ENCODE assay signal across 8 mouse cellular contexts in genomic region chr4:76451019-76451552, GRCm38 (mm10).
DNase-seq lines count a peak whose midpoint lies in the region; ATAC-seq and TF ChIP-seq lines count a peak whose summit lies in the region.

No protein-coding gene starts in this region.

- H3K9me3 ChIP-seq in intestine, embryonic 14.5 days (ENCODE audit: control insufficient read depth, low read length), result no peaks in the 10 kb centered on the region
- no peaks in the 10 kb centered on the region for H3K9me3 ChIP-seq in liver, embryonic 14.5 days (ENCODE audit: control insufficient read depth, low read length)

- peak overlapping the region; percentile 35; the same call in 1 of the 2 replicates for H3K4me3 ChIP-seq in left cerebral cortex, adult 2 months
- peak overlapping the region; percentile 63 for H3K4me3 ChIP-seq in intestine, embryonic 14.5 days (ENCODE audit: low read depth, low read length)
- no peak overlapping the region for H3K4me3 ChIP-seq in liver, embryonic 14.5 days (ENCODE audit: insufficient read depth in 1 of 2, low read depth in 2 of 2, low read length in 2 of 2)

- peak overlapping the region; percentile 76 for H3K4me2 ChIP-seq in intestine, embryonic 14.5 days (ENCODE audit: low read length)
- peak overlapping the region; percentile 61; the same call in 1 of the 2 replicates for H3K4me2 ChIP-seq in liver, embryonic 14.5 days (ENCODE audit: low read depth)

- no peak for TF ChIP-seq CTCF in left cerebral cortex, adult 2 months (IDR thresholded peaks at IDR 0.05)
- no peak for TF ChIP-seq CTCF in liver, embryonic 14.5 days (IDR thresholded peaks at IDR 0.05; ENCODE audit: low read depth)

- intact Hi-C loops in left cerebral cortex, adult 2 months (cut with DNase I), result no loop called here
- intact Hi-C loops in left cerebral cortex, postnatal 4 days (cut with DNase I), result no loop called here

- ATAC-seq in intestine, embryonic 14.5 days (replicated peaks; ENCODE audit: low FRiP score, low TSS enrichment, low read depth), result no peak
- ATAC-seq in liver, embryonic 14.5 days (ENCODE audit: insufficient read depth), result no peak

- peaks cover 3% of the 10 kb centered on the region; the same call in 1 of the 2 replicates for H3K4me1 ChIP-seq in intestine, embryonic 14.5 days (replicated peaks; ENCODE audit: control insufficient read depth, insufficient read depth, low read length)
- H3K4me1 ChIP-seq in liver, embryonic 14.5 days (replicated peaks; ENCODE audit: control insufficient read depth in 2 of 2, insufficient read depth in 2 of 2, low read length in 1 of 2), result no peaks in the 10 kb centered on the region

- H3K27ac ChIP-seq in left cerebral cortex, adult 2 months, result peak overlapping the region; percentile 59; the same call in 1 of the 2 replicates
- peak overlapping the region; percentile 93; the same call in 1 of the 2 replicates for H3K27ac ChIP-seq in intestine, embryonic 14.5 days (ENCODE audit: low read depth)
- H3K27ac ChIP-seq in liver, embryonic 14.5 days, result no peak overlapping the region

- DNase-seq in left cerebral cortex, adult 2 months (ENCODE audit: extremely low spot score in 1 of 2, low spot score in 2 of 2), result peak in 1 of 2 experiments; percentile 28
- DNase-seq in left cerebral cortex, postnatal 4 days, result no peak
- DNase-seq in cerebellum, postnatal 36 days, result peak; percentile 28 to 43
- DNase-seq in intestine, embryonic 14.5 days (ENCODE audit: low spot score), result peak; percentile 65
- DNase-seq in liver, embryonic 14.5 days (ENCODE audit: low read depth in 3 of 3, low spot score in 3 of 3), result no peak
- DNase-seq in thymus, postnatal 4 days, result no peak
- no peak for DNase-seq in frontal cortex, adult 2 months (ENCODE audit: extremely low spot score in 1 of 2, low spot score in 1 of 2)
- no peak for DNase-seq in layer of hippocampus, adult 9-10 months (ENCODE audit: low spot score)

- 48% methylated on average over 8 of the region's 8 CpGs for WGBS in intestine, embryonic 14.5 days
- 26% methylated on average over 8 of the region's 8 CpGs for WGBS in liver, embryonic 14.5 days (ENCODE audit: insufficient replicate concordance)

- H3K9ac ChIP-seq in intestine, embryonic 14.5 days (ENCODE audit: low read length), result no peak overlapping the region
- no peak overlapping the region for H3K9ac ChIP-seq in liver, embryonic 14.5 days (replicated peaks)

- no peaks in the 10 kb centered on the region for H3K27me3 ChIP-seq in intestine, embryonic 14.5 days (replicated peaks; ENCODE audit: control insufficient read depth, insufficient read depth, low read length)
- peaks cover 27% of the 10 kb centered on the region for H3K27me3 ChIP-seq in liver, embryonic 14.5 days (ENCODE audit: control insufficient read depth, insufficient read depth, low read length)

- no peaks in the 10 kb centered on the region for H3K36me3 ChIP-seq in intestine, embryonic 14.5 days (ENCODE audit: control insufficient read depth, insufficient read depth, low read length)
- H3K36me3 ChIP-seq in liver, embryonic 14.5 days (replicated peaks; ENCODE audit: control insufficient read depth, insufficient read depth, low read depth), result no peaks in the 10 kb centered on the region

- no peak for TF ChIP-seq EP300 in liver, embryonic 14.5 days (IDR thresholded peaks at IDR 0.05; ENCODE audit: low read depth)

Comparison
In these comparisons a context has a peak if more than half of its experiments do, and no peak if none do; other contexts are left out.
1. DNase-seq: peak in cerebellum, postnatal 36 days (2 of 2) and intestine, embryonic 14.5 days (single experiment); none in left cerebral cortex, postnatal 4 days (single experiment), liver, embryonic 14.5 days (0 of 3), thymus, postnatal 4 days (single experiment), frontal cortex, adult 2 months (0 of 2) and layer of hippocampus, adult 9-10 months (single experiment).
2. H3K4me3 ChIP-seq: peak in left cerebral cortex, adult 2 months (single experiment) and intestine, embryonic 14.5 days (single experiment); none in liver, embryonic 14.5 days (0 of 2).